Mouse (Mus musculus) small intestine, adult 2 months (tissue): ENCODE measurements at regions not wholly inside any gene's neighbourhood (a gene's known extent, or its start where the extent isn't known, plus 50 kb on each side); places are given as distances from the start of the nearest gene placed in this dataset.

ENCODE experiments used
- CTCF ChIP-seq: fragments of 200-500 bp; IDR thresholded peaks from 2 replicates; pipeline ENCODE4 v1.5.1; 2012; ENCODE audit warnings: low read depth, mild to moderate bottlenecking, control low read depth, inconsistent platforms, low read length, moderate library complexity, mixed read lengths; ENCODE audit not compliant: insufficient replicate concordance, insufficient read length; ENCODE audit errors: extremely low read depth
- POLR2A ChIP-seq: fragments of 200-500 bp; IDR thresholded peaks from 2 replicates; pipeline ENCODE4 v1.6.1; 2012; ENCODE audit warnings: low read depth, mild to moderate bottlenecking, control low read depth, inconsistent platforms, low read length, moderate library complexity

DNA sequence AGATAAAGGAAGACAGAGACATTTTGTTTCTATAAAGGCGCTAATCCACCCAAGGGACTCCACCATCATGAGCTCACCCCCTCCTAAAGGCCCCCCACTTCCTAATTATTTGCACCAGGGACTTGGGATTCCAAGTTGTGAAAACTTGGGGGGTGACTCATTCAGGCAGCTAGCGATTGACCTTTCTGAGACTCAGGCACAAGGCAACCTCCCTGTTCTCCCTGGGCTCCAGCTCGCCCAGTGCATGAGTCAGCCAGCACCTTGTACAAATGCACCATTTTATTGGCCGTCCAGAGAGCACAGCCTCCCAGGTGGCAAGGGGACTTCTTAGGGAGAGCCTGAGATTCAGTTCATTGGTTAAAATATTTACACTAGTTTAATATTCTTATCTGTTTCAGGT is 78.0 kb upstream of the Dio3 start:
- no peak for TF ChIP-seq POLR2A
- no peak for TF ChIP-seq CTCF
